Mouse (Mus musculus): ENCODE measurements at regions not wholly inside any gene's neighbourhood (a gene's known extent, or its start where the extent isn't known, plus 50 kb on each side); places are given as distances from the start of the nearest gene placed in this dataset.
A peak's percentile ranks its signal among the peaks of the same experiment; 100 is the strongest.

- 73% methylated on average over 3 of the region's 3 CpGs for WGBS
- Histone ChIP-seq H3K4me3 (no peak overlapping the region), H3K27me3 (ENCODE audit: poor library complexity, severe bottlenecking) (no peaks in the 10 kb centered on the region), H3K36me3 (replicated peaks) (no peaks in the 10 kb centered on the region), H3K9me3 (no peaks in the 10 kb centered on the region), H3K4me1 (no peaks in the 10 kb centered on the region), H3K27ac (no peak overlapping the region)
- no peak for DNase-seq (ENCODE audit: extremely low spot score, low spot score)
Observed at GRCm38 (mm10) chr6:140874831-140875230, 145.7 kb downstream of the Gm11077 start.

GRCm38 (mm10) chr6:140883651-140884050 is 154.6 kb downstream of the Gm11077 start:
- no peak for DNase-seq (ENCODE audit: extremely low spot score, low spot score)
- Histone ChIP-seq H3K9me3 (no peaks in the 10 kb centered on the region), H3K36me3 (replicated peaks) (no peaks in the 10 kb centered on the region), H3K4me3 (no peak overlapping the region), H3K4me1 (no peaks in the 10 kb centered on the region), H3K27ac (no peak overlapping the region), H3K27me3 (ENCODE audit: poor library complexity, severe bottlenecking) (no peaks in the 10 kb centered on the region)

DNA sequence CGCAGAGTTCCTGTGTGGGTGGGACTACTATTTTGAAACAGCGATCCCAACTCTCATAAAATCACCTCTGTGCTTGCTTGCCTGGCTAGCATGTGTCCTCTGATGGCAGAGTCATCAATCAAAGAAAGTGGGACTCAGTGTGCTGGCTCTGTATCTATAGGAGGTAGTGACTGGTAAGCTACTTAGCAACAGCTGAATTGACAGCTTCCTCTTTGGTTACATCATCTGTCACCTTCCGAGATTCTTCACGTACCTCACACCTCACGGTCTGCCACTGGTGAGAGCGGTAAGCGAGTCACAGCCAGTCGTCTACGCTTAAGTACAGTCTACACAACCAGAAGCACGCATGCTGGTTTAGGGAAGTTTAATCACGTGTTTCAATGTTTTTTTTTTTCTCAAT is 159.5 kb downstream of the Gm11077 start:
- H3K36me3 ChIP-seq (replicated peaks), result no peaks in the 10 kb centered on the region
- WGBS, result 84% methylated on average over 11 of the region's 11 CpGs
- no peaks in the 10 kb centered on the region for H3K4me1 ChIP-seq
- H3K4me3 ChIP-seq, result no peak overlapping the region
- H3K27ac ChIP-seq, result no peak overlapping the region
- no peaks in the 10 kb centered on the region for H3K27me3 ChIP-seq (ENCODE audit: poor library complexity, severe bottlenecking)
- no peaks in the 10 kb centered on the region for H3K9me3 ChIP-seq
- no peak for DNase-seq (ENCODE audit: extremely low spot score, low spot score)

- Histone ChIP-seq H3K36me3 (replicated peaks) (no peaks in the 10 kb centered on the region), H3K27ac (no peak overlapping the region), H3K4me3 (no peak overlapping the region), H3K27me3 (ENCODE audit: poor library complexity, severe bottlenecking) (no peaks in the 10 kb centered on the region), H3K9me3 (no peaks in the 10 kb centered on the region), H3K4me1 (peaks cover 3% of the 10 kb centered on the region; the same call in 1 of the 2 replicates)
- WGBS, result 80% methylated on average over 5 of the region's 5 CpGs
- DNase-seq (ENCODE audit: extremely low spot score, low spot score), result no peak
Observed at GRCm38 (mm10) chr6:140890060-140890459, 161.0 kb downstream of the Gm11077 start.

GRCm38 (mm10) chr6:140890591-140890990 is 161.5 kb downstream of the Gm11077 start:
- H3K4me1 ChIP-seq, result peaks cover 5% of the 10 kb centered on the region; the same call in 1 of the 2 replicates
- H3K27me3 ChIP-seq (ENCODE audit: poor library complexity, severe bottlenecking), result no peaks in the 10 kb centered on the region
- no peaks in the 10 kb centered on the region for H3K36me3 ChIP-seq (replicated peaks)
- 91% methylated on average over 2 of the region's 2 CpGs for WGBS
- H3K27ac ChIP-seq, result no peak overlapping the region
- no peak overlapping the region for H3K4me3 ChIP-seq
- DNase-seq (ENCODE audit: extremely low spot score, low spot score), result no peak
- no peaks in the 10 kb centered on the region for H3K9me3 ChIP-seq

DNA sequence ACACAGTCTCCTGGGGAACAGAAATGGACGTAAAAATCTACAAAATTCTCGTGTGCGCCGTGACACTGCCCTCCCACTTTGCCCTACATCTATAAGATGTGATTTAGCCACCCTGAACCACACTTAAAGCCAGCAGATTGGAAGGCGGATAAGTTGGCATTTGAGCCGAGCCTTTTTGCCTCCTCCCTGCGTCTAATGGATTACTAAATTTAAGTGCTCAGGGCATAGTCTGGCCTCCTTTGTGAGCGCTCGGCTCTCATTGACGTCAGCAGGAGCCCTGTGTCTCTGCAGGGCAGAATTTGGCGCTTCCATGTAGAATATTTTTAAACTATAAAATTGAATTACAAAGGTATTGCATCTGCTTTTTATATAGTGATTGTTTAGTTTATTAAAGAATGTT is 165.4 kb downstream of the Gm11077 start:
- 65% methylated on average over 11 of the region's 11 CpGs for WGBS
- Histone ChIP-seq H3K27me3 (ENCODE audit: poor library complexity, severe bottlenecking) (no peaks in the 10 kb centered on the region), H3K4me3 (no peak overlapping the region), H3K4me1 (peaks cover 5% of the 10 kb centered on the region; the same call in 1 of the 2 replicates), H3K36me3 (replicated peaks) (no peaks in the 10 kb centered on the region), H3K9me3 (no peaks in the 10 kb centered on the region), H3K27ac (no peak overlapping the region)
- no peak for DNase-seq (ENCODE audit: extremely low spot score, low spot score)

DNA sequence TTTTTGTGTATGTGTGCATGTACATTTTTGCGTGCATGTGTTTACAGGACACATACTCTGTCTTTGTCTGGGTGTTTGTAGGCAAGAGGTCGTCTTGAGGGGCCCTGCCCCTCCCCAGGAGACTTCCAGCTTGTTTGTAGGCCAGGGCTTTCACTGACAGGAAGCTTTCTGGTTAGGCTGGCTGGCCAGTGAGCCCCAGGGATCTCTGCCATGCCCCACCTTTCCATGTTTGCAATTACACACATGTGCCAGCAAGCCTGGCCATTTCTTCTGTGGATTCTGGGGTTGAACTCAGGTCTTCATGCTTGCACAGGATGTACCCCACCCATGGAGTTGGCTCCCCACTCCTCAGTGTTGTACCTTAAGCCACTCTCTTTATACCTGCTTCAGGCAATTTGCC is 166.4 kb downstream of the Gm11077 start:
- 61% methylated on average over 2 of the region's 2 CpGs for WGBS
- DNase-seq (ENCODE audit: extremely low spot score, low spot score), result no peak
- no peaks in the 10 kb centered on the region for H3K36me3 ChIP-seq (replicated peaks)
- H3K9me3 ChIP-seq, result no peaks in the 10 kb centered on the region
- H3K4me1 ChIP-seq, result peaks cover 5% of the 10 kb centered on the region; the same call in 1 of the 2 replicates
- no peaks in the 10 kb centered on the region for H3K27me3 ChIP-seq (ENCODE audit: poor library complexity, severe bottlenecking)
- no peak overlapping the region for H3K4me3 ChIP-seq
- H3K27ac ChIP-seq, result no peak overlapping the region

DNA sequence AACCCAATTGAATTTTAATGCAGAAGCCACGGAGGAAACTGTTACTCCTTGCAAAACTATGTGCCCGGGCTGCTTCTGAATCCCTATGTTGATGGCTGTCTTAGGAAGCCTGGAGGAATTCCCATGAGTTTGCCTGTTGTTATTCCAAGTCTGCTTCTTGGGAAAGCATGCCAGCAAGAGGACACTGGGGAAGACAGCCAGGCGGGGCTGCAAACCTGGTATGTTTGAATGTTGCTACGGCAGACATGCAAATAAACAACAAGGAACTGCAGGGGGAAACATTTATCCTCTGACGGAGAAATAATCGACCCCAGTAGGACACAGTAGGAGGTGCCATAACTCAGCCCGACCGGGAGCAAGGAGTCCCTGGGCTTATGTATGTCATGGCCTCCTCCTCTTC is 168.0 kb downstream of the Gm11077 start:
- DNase-seq (ENCODE audit: extremely low spot score, low spot score), result no peak
- Histone ChIP-seq H3K36me3 (replicated peaks) (no peaks in the 10 kb centered on the region), H3K27ac (no peak overlapping the region), H3K4me1 (peaks cover 5% of the 10 kb centered on the region; the same call in 1 of the 2 replicates), H3K27me3 (ENCODE audit: poor library complexity, severe bottlenecking) (no peaks in the 10 kb centered on the region), H3K4me3 (no peak overlapping the region), H3K9me3 (no peaks in the 10 kb centered on the region)
- WGBS, result 65% methylated on average over 8 of the region's 8 CpGs

- Histone ChIP-seq H3K27ac (no peak overlapping the region), H3K27me3 (ENCODE audit: poor library complexity, severe bottlenecking) (no peaks in the 10 kb centered on the region), H3K4me1 (peaks cover 5% of the 10 kb centered on the region; the same call in 1 of the 2 replicates), H3K36me3 (replicated peaks) (no peaks in the 10 kb centered on the region), H3K9me3 (no peaks in the 10 kb centered on the region), H3K4me3 (no peak overlapping the region)
- peak; percentile 37 for DNase-seq (ENCODE audit: extremely low spot score, low spot score)
- WGBS, result 58% methylated on average over 12 of the region's 12 CpGs
Observed at GRCm38 (mm10) chr6:140924319-140924981, 195.4 kb downstream of the Gm11077 start.

DNA sequence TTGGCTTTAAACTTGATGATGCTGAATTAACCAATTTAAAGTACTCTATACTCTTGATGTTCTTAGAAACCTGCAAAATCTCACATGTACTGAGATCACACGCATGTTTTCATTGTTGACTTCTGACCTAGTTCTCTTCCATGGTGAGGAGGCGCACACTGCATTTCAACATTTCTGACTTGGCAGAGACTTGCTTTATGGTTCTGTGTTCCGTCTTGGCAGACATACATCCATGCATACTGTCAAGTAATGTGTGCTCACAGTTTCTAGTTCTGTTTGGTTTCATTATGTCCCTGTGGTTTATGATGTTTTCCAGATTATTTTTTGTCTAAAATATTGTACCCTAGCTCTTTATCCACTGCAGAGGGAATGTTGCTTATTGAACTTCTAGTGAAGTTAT is 198.5 kb downstream of the Gm11077 start:
- 92% methylated on average over 3 of the region's 3 CpGs for WGBS
- Histone ChIP-seq H3K4me3 (no peak overlapping the region), H3K27ac (no peak overlapping the region), H3K36me3 (replicated peaks) (no peaks in the 10 kb centered on the region), H3K9me3 (no peaks in the 10 kb centered on the region), H3K4me1 (no peaks in the 10 kb centered on the region), H3K27me3 (ENCODE audit: poor library complexity, severe bottlenecking) (no peaks in the 10 kb centered on the region)
- no peak for DNase-seq (ENCODE audit: extremely low spot score, low spot score)

GRCm38 (mm10) chr6:140934286-140934685 is 205.2 kb downstream of the Gm11077 start:
- no peak overlapping the region for H3K4me3 ChIP-seq
- 86% methylated on average over 6 of the region's 6 CpGs for WGBS
- H3K4me1 ChIP-seq, result no peaks in the 10 kb centered on the region
- H3K27ac ChIP-seq, result no peak overlapping the region
- H3K9me3 ChIP-seq, result no peaks in the 10 kb centered on the region
- no peaks in the 10 kb centered on the region for H3K27me3 ChIP-seq (ENCODE audit: poor library complexity, severe bottlenecking)
- DNase-seq (ENCODE audit: extremely low spot score, low spot score), result no peak
- no peaks in the 10 kb centered on the region for H3K36me3 ChIP-seq (replicated peaks)

DNA sequence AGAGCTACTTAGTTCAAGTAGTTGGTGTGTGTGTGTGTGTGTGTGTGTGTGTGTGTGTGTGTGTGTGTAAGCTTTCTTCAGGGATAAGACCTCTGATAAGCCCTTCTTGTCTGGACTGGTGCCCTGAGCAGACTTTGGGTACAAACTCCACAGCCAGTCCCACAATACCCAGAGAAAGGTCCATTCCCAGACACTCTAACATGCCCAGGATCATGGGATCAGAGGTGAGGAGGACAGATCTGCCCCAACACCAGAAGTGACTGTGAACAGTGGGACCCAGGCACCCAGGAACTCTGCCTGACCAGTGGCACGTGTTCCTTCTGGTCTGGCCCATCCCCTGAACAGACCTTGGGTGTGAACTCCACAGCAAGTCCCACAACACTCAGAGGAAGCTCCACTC is 208.9 kb downstream of the Gm11077 start:
- Histone ChIP-seq H3K27me3 (ENCODE audit: poor library complexity, severe bottlenecking) (no peaks in the 10 kb centered on the region), H3K27ac (no peak overlapping the region), H3K4me1 (no peaks in the 10 kb centered on the region), H3K9me3 (no peaks in the 10 kb centered on the region), H3K4me3 (no peak overlapping the region), H3K36me3 (replicated peaks) (no peaks in the 10 kb centered on the region)
- 91% methylated on average over 1 of the region's 1 CpGs for WGBS
- DNase-seq (ENCODE audit: extremely low spot score, low spot score), result no peak

- Histone ChIP-seq H3K4me3 (no peak overlapping the region), H3K9me3 (no peaks in the 10 kb centered on the region), H3K27me3 (ENCODE audit: poor library complexity, severe bottlenecking) (no peaks in the 10 kb centered on the region), H3K4me1 (no peaks in the 10 kb centered on the region), H3K27ac (no peak overlapping the region), H3K36me3 (replicated peaks) (no peaks in the 10 kb centered on the region)
- no peak for DNase-seq (ENCODE audit: extremely low spot score, low spot score)
- WGBS, result 76% methylated on average over 2 of the region's 2 CpGs
Observed at GRCm38 (mm10) chr6:140946720-140947119, 217.6 kb downstream of the Gm11077 start.

DNA sequence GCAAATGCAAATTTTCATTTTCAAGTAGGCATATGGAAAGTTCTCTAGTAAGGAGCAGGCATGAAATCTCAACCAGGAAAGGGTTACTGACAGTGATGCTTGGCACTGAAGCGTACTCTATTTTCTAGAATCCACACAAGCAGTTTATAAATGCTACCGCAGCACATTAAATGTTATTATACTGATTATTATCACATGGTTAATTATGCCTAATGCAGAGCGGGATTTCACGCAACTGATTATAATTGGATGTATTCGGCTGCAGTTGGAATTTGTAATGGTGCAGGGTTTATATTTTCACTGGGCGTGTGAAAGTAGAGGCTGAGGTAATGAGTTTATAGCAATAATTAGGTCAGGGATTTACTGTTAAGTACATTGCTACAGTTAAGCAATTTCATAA is 221.4 kb downstream of the Gm11077 start:
- no peaks in the 10 kb centered on the region for H3K36me3 ChIP-seq (replicated peaks)
- H3K27me3 ChIP-seq (ENCODE audit: poor library complexity, severe bottlenecking), result no peaks in the 10 kb centered on the region
- no peak overlapping the region for H3K27ac ChIP-seq
- no peaks in the 10 kb centered on the region for H3K4me1 ChIP-seq
- WGBS, result 88% methylated on average over 6 of the region's 6 CpGs
- H3K9me3 ChIP-seq, result no peaks in the 10 kb centered on the region
- H3K4me3 ChIP-seq, result no peak overlapping the region
- DNase-seq (ENCODE audit: extremely low spot score, low spot score), result no peak

Measured in forebrain, embryonic 10.5 days (tissue).